Mouse (Mus musculus): ENCODE results near the gene Tiprl.

GRCm38 (mm10) chr1:165229577-165229976, 7.2 kb downstream of the Tiprl start:
- TF ChIP-seq POLR2A (IDR thresholded peaks at IDR 0.05; ENCODE audit: insufficient read depth, low read depth, low read length) (no peak), CTCF (IDR thresholded peaks at IDR 0.05; ENCODE audit: insufficient read depth, low read depth, low read length) (no peak)
